ENCODE assay signal across 9 mouse cellular contexts in genomic region chr5:66263398-66263797, GRCm38 (mm10). TPM values are rescaled to one million over a fixed set of nuclear protein-coding genes. Genes with fewer than 3 reads are reported as not detected.
A peak's percentile ranks its signal among the peaks of the same experiment; 100 is the strongest.
DNase-seq lines count a peak whose midpoint lies in the region; ATAC-seq and TF ChIP-seq lines count a peak whose summit lies in the region.
"Had no signal": no experiment of that assay in that cellular context is flagged by ENCODE, and none has a peak within 500 bp of the region (broad histone marks: within the 10 kb centered on the region; RNA-seq: fewer than 3 reads in every experiment).

No protein-coding gene starts in this region.

- WGBS in midbrain, embryonic 10.5 days, result 29% methylated on average over 4 of the region's 4 CpGs
- 28% methylated on average over 4 of the region's 4 CpGs for WGBS in midbrain, embryonic 16.5 days
- 35% methylated on average over 4 of the region's 4 CpGs for WGBS in neural tube, embryonic 11.5 days
- 36% methylated on average over 4 of the region's 4 CpGs for WGBS in forebrain, embryonic 15.5 days

- no peak overlapping the region for H3K4me2 ChIP-seq in midbrain, embryonic 16.5 days (ENCODE audit: low read length)
- no peak overlapping the region for H3K4me2 ChIP-seq in neural tube, embryonic 11.5 days (ENCODE audit: low read depth)
- H3K4me2 ChIP-seq in forebrain, embryonic 15.5 days (replicated peaks), result no peak overlapping the region
- H3K4me2 ChIP-seq: midbrain, embryonic 12.5 days had no signal

- no peak for DNase-seq in gastrocnemius, adult 2 months
- DNase-seq in gastrocnemius, postnatal 25 days, result no peak
- peak; percentile 22 for DNase-seq in midbrain, embryonic 10.5 days (ENCODE audit: low spot score)
- peak; percentile 63 for DNase-seq in ZHBTc4 (ENCODE audit: low read depth, low spot score)
- DNase-seq in heart, postnatal 14 days, result peak; percentile 20 to 50
- DNase-seq in neural tube, embryonic 11.5 days (ENCODE audit: low spot score), result peak; percentile 15

- peaks cover 15% of the 10 kb centered on the region for H3K4me1 ChIP-seq in midbrain, embryonic 10.5 days
- peaks cover 7% of the 10 kb centered on the region for H3K4me1 ChIP-seq in midbrain, embryonic 16.5 days (ENCODE audit: control insufficient read depth, insufficient read depth, low read length)
- H3K4me1 ChIP-seq in neural tube, embryonic 11.5 days (ENCODE audit: control insufficient read depth, insufficient read depth, low read length), result no peaks in the 10 kb centered on the region
- H3K4me1 ChIP-seq in forebrain, embryonic 15.5 days, result peaks cover 3% of the 10 kb centered on the region; the same call in 1 of the 2 replicates

- H3K4me3 ChIP-seq in gastrocnemius, adult 2 months, result no peak overlapping the region
- H3K4me3 ChIP-seq in midbrain, embryonic 10.5 days, result no peak overlapping the region
- H3K4me3 ChIP-seq in midbrain, embryonic 16.5 days (ENCODE audit: low read depth, low read length), result no peak overlapping the region
- H3K4me3 ChIP-seq in neural tube, embryonic 11.5 days (ENCODE audit: low read depth, low read length), result no peak overlapping the region
- H3K4me3 ChIP-seq in forebrain, embryonic 15.5 days, result no peak overlapping the region
- H3K4me3 ChIP-seq: midbrain, embryonic 12.5 days had no signal

- intact Hi-C loops in gastrocnemius, adult 2 months (cut with DNase I), result no loop called here
- intact Hi-C loops in heart, postnatal 14 days (cut with DNase I), result loop anchor here (5.0 kb wide), 3 partner anchors 54 to 399 kb away; no protein-coding TSS in a partner anchor

- H3K36me3 ChIP-seq in midbrain, embryonic 10.5 days, result no peaks in the 10 kb centered on the region
- no peaks in the 10 kb centered on the region for H3K36me3 ChIP-seq in midbrain, embryonic 16.5 days (ENCODE audit: control insufficient read depth, insufficient read depth, low read length)
- H3K36me3 ChIP-seq in neural tube, embryonic 11.5 days (ENCODE audit: control insufficient read depth, insufficient read depth, low read length), result no peaks in the 10 kb centered on the region
- no peaks in the 10 kb centered on the region for H3K36me3 ChIP-seq in forebrain, embryonic 15.5 days
- H3K36me3 ChIP-seq: midbrain, embryonic 12.5 days had no signal

- H3K27ac ChIP-seq in gastrocnemius, adult 2 months, result no peak overlapping the region
- no peak overlapping the region for H3K27ac ChIP-seq in midbrain, embryonic 10.5 days (replicated peaks)
- no peak overlapping the region for H3K27ac ChIP-seq in midbrain, embryonic 16.5 days (ENCODE audit: low read length)
- no peak overlapping the region for H3K27ac ChIP-seq in neural tube, embryonic 11.5 days (ENCODE audit: low read depth, low read length)
- no peak overlapping the region for H3K27ac ChIP-seq in forebrain, embryonic 15.5 days (replicated peaks)
- H3K27ac ChIP-seq: midbrain, embryonic 12.5 days had no signal

- no peaks in the 10 kb centered on the region for H3K9me3 ChIP-seq in midbrain, embryonic 10.5 days (replicated peaks)
- H3K9me3 ChIP-seq in midbrain, embryonic 16.5 days (replicated peaks; ENCODE audit: control insufficient read depth, low read length, poor library complexity, severe bottlenecking), result no peaks in the 10 kb centered on the region
- no peaks in the 10 kb centered on the region for H3K9me3 ChIP-seq in neural tube, embryonic 11.5 days (ENCODE audit: control insufficient read depth, low read length)
- no peaks in the 10 kb centered on the region for H3K9me3 ChIP-seq in forebrain, embryonic 15.5 days
- H3K9me3 ChIP-seq: midbrain, embryonic 12.5 days had no signal

- TF ChIP-seq CTCF in gastrocnemius, adult 2 months (IDR thresholded peaks at IDR 0.05), result peak; percentile 77

- ATAC-seq in midbrain, embryonic 16.5 days, result no peak
- no peak for ATAC-seq in neural tube, embryonic 11.5 days (ENCODE audit: insufficient read depth, low FRiP score, low TSS enrichment)
- no peak for ATAC-seq in forebrain, embryonic 15.5 days (replicated peaks)

- no peak overlapping the region for H3K9ac ChIP-seq in midbrain, embryonic 16.5 days (ENCODE audit: low read depth, low read length)
- no peak overlapping the region for H3K9ac ChIP-seq in neural tube, embryonic 11.5 days (ENCODE audit: low read length)
- H3K9ac ChIP-seq in forebrain, embryonic 15.5 days (replicated peaks), result no peak overlapping the region
- H3K9ac ChIP-seq: midbrain, embryonic 12.5 days had no signal

- H3K27me3 ChIP-seq in midbrain, embryonic 10.5 days (ENCODE audit: low read depth, poor library complexity, severe bottlenecking), result peaks cover 21% of the 10 kb centered on the region
- H3K27me3 ChIP-seq in midbrain, embryonic 16.5 days (ENCODE audit: control insufficient read depth, insufficient read depth, low read depth, low read length), result no peaks in the 10 kb centered on the region
- H3K27me3 ChIP-seq in neural tube, embryonic 11.5 days (ENCODE audit: control insufficient read depth, insufficient read depth, low read length), result no peaks in the 10 kb centered on the region
- H3K27me3 ChIP-seq in forebrain, embryonic 15.5 days, result no peaks in the 10 kb centered on the region
- H3K27me3 ChIP-seq: midbrain, embryonic 12.5 days had no signal

RNA-seq across cellular contexts. Expression of gene Nsun7, which starts 3.7 kb away (rescaled TPM):
- under 1 TPM in 1 of 2 experiments, not detected in 1; 0.05 TPM for total RNA-seq in gastrocnemius, adult 2 months (2021)
- total RNA-seq in gastrocnemius, postnatal 25 days (2021), result not detected
- polyA plus RNA-seq in midbrain, embryonic 10.5 days (2016; fragmentation: Nextera tagmentation; extraction: Ambion mirVana), result 0.26 and 0.57 TPM in 2 replicates
- 2.6 and 2.9 TPM in 2 replicates for polyA plus RNA-seq in midbrain, embryonic 16.5 days (2015; fragmentation: Nextera tagmentation; extraction: Ambion mirVana)
- under 1 TPM; 0.07 to 0.17 TPM for total RNA-seq in heart, postnatal 14 days (2021)
- polyA plus RNA-seq in neural tube, embryonic 11.5 days (2014; fragmentation: Nextera tagmentation; extraction: Ambion mirVana), result 0.34 and 0.65 TPM in 2 replicates
- 2.2 and 3.0 TPM in 2 replicates for polyA plus RNA-seq in forebrain, embryonic 15.5 days (2015; fragmentation: Nextera tagmentation; extraction: Ambion mirVana)

Comparison
In these comparisons a context has a peak if more than half of its experiments do, and no peak if none do; other contexts are left out.
1. DNase-seq: peak in midbrain, embryonic 10.5 days (single experiment), ZHBTc4 (single experiment), heart, postnatal 14 days (2 of 2) and neural tube, embryonic 11.5 days (single experiment); none in gastrocnemius, adult 2 months (single experiment) and gastrocnemius, postnatal 25 days (single experiment).